Mouse (Mus musculus): Measurements from ENCODE around the gene Milr1. TPM values are rescaled to one million over a fixed set of nuclear protein-coding genes. Genes with fewer than 3 reads are reported as not detected.

Milr1 gene
- total and polyA plus RNA-seq, 2 experiments: 0.10 to 0.37 TPM

DNA sequence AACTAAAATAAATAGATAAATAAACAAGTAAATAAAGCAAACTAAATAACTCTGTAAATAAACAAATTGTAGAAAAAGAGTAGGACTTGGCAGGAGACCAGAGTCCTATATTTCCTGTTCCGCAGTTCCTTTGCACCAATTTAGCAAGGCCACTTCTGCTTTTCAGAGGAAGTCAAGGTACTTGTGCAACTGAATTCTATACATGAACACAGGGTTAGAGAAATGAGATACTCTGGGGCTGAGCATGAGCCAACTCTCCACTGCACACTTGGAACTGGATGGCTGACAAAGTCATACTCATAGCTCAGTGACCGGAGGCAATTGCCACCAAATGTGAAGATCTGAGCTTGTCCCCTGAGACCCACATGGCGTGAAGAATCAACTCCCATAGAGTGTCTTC lies 8.0 kb downstream of the Milr1 start:
- Histone ChIP-seq H3K4me3 (ENCODE audit: insufficient read depth, low read depth, low read length) (no peak overlapping the region), H3K4me1 (ENCODE audit: control insufficient read depth, insufficient read depth, low read length) (no peaks in the 10 kb centered on the region), H3K27ac (replicated peaks; ENCODE audit: insufficient read depth, low read depth, low read length) (no peak overlapping the region), H3K27me3 (ENCODE audit: control insufficient read depth, insufficient read depth, low read length) (no peaks in the 10 kb centered on the region), H3K79me2 (ENCODE audit: control insufficient read depth, insufficient read depth, low read length) (no peaks in the 10 kb centered on the region), H3K36me3 (ENCODE audit: control insufficient read depth, insufficient read depth, low read length) (no peaks in the 10 kb centered on the region), H3K9ac (ENCODE audit: low read depth, low read length) (no peak overlapping the region)
- TF ChIP-seq POLR2A (IDR thresholded peaks at IDR 0.05; ENCODE audit: extremely low read depth, insufficient read depth, low read length) (no peak), CTCF (IDR thresholded peaks at IDR 0.05; ENCODE audit: low read depth, low read length) (no peak)
- 86% methylated on average over 3 of the region's 3 CpGs for WGBS
- DNase-seq (ENCODE audit: extremely low read depth, low read depth, low spot score): no peak

DNA sequence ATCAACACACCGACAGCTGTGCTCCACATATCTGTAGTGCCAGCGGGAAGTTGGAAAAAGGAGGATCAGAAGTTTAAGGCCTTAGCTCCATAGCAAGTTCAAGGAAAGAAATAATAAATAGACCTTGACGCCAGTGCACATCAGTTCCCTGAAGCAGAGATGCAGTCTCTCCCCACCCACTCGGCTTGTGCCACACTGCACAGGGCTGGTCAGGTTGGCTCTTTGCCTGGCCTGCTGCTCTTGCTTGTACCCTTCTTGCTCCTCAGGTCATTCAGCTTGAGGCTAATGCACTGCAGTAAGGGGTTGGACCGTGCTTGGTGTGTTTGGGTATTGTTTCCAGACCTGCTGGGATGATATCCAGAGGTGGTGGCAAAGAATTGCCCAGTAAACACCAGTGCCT lies 9.5 kb downstream of the Milr1 start:
- TF ChIP-seq CTCF (IDR thresholded peaks at IDR 0.05; ENCODE audit: low read depth, low read length) (no peak), POLR2A (IDR thresholded peaks at IDR 0.05; ENCODE audit: extremely low read depth, insufficient read depth, low read length) (no peak)
- no peak overlapping the region for H3K9ac ChIP-seq (ENCODE audit: low read depth, low read length)
- H3K4me1 ChIP-seq (ENCODE audit: control insufficient read depth, insufficient read depth, low read length): no peaks in the 10 kb centered on the region
- DNase-seq (ENCODE audit: extremely low read depth, low read depth, low spot score): no peak
- H3K36me3 ChIP-seq (ENCODE audit: control insufficient read depth, insufficient read depth, low read length): no peaks in the 10 kb centered on the region; the same call in 1 of the 2 replicates
- no peaks in the 10 kb centered on the region for H3K79me2 ChIP-seq (ENCODE audit: control insufficient read depth, insufficient read depth, low read length)
- 91% methylated on average over 5 of the region's 5 CpGs for WGBS
- H3K4me3 ChIP-seq (ENCODE audit: insufficient read depth, low read depth, low read length): no peak overlapping the region
- no peaks in the 10 kb centered on the region for H3K27me3 ChIP-seq (ENCODE audit: control insufficient read depth, insufficient read depth, low read length)
- H3K27ac ChIP-seq (replicated peaks; ENCODE audit: insufficient read depth, low read depth, low read length): no peak overlapping the region

- Histone ChIP-seq H3K4me3 (ENCODE audit: insufficient read depth, low read depth, low read length) (no peak overlapping the region), H3K36me3 (ENCODE audit: control insufficient read depth, insufficient read depth, low read length) (peaks cover 13% of the 10 kb centered on the region), H3K27me3 (ENCODE audit: control insufficient read depth, insufficient read depth, low read length) (no peaks in the 10 kb centered on the region), H3K9ac (ENCODE audit: low read depth, low read length) (no peak overlapping the region), H3K79me2 (ENCODE audit: control insufficient read depth, insufficient read depth, low read length) (no peaks in the 10 kb centered on the region), H3K4me1 (ENCODE audit: control insufficient read depth, insufficient read depth, low read length) (no peaks in the 10 kb centered on the region), H3K27ac (replicated peaks; ENCODE audit: insufficient read depth, low read depth, low read length) (no peak overlapping the region)
- DNase-seq (ENCODE audit: extremely low read depth, low read depth, low spot score): no peak
- TF ChIP-seq CTCF (IDR thresholded peaks at IDR 0.05; ENCODE audit: low read depth, low read length) (no peak), POLR2A (IDR thresholded peaks at IDR 0.05; ENCODE audit: extremely low read depth, insufficient read depth, low read length) (no peak)
- 73% methylated on average over 5 of the region's 5 CpGs for WGBS
Observed at GRCm38 (mm10) chr11:106762139-106762799, 11.2 kb downstream of the Milr1 start.

DNA sequence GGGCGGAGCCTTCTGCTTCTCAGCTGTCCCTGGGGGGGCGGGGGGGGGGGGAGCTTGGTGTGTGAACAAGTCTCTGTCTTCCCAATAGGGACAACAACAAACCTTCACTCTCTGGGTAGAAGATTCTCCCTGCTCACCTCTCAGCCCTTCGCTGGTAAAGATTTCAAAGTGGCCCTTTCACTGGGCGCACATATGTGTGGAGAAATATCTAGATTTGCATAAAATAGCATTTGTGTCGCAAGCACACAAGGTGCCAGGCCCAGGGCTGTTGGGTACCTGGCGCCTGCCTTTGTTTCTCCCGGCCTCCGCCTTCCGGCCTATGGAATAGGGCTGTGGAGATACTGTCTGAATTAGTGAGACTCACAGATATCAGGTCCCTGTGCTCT lies 11.8 kb downstream of the Milr1 start:
- DNase-seq (ENCODE audit: extremely low read depth, low read depth, low spot score): no peak
- Histone ChIP-seq H3K27ac (replicated peaks; ENCODE audit: insufficient read depth, low read depth, low read length) (no peak overlapping the region), H3K4me3 (ENCODE audit: insufficient read depth, low read depth, low read length) (no peak overlapping the region), H3K36me3 (ENCODE audit: control insufficient read depth, insufficient read depth, low read length) (peaks cover 15% of the 10 kb centered on the region), H3K27me3 (ENCODE audit: control insufficient read depth, insufficient read depth, low read length) (no peaks in the 10 kb centered on the region), H3K9ac (ENCODE audit: low read depth, low read length) (no peak overlapping the region), H3K4me1 (ENCODE audit: control insufficient read depth, insufficient read depth, low read length) (no peaks in the 10 kb centered on the region), H3K79me2 (ENCODE audit: control insufficient read depth, insufficient read depth, low read length) (no peaks in the 10 kb centered on the region)
- WGBS: 88% methylated on average over 9 of the region's 9 CpGs
- TF ChIP-seq CTCF (IDR thresholded peaks at IDR 0.05; ENCODE audit: low read depth, low read length) (no peak), POLR2A (IDR thresholded peaks at IDR 0.05; ENCODE audit: extremely low read depth, insufficient read depth, low read length) (no peak)

DNA sequence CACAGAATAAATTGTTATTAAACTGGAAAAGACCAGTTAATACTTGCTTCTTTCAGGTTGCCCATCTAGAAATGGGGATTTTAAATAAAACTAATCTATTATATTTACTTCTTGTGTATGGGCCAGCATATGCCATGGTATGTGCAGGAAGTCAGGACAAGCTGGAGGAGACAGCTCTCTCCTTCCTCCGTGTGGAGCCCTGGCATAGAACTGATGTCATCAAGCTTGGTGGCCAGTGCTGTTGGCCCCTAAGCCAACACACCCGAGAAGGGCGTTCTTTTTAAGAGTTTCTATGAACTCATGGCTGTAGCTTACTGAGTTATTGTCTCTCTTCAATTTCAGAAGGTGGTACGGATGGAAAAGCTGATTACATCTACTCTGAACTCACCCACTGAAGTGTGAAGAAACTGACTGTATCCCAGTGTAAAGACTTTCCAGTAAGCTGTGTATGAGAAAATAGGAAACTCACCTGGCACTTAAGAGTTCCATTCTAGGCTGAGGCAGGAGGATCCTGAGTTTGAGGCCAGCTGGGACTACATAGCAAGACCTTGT lies 15.7 kb downstream of the Milr1 start:
- Histone ChIP-seq H3K4me1 (ENCODE audit: control insufficient read depth, insufficient read depth, low read length) (no peaks in the 10 kb centered on the region), H3K4me3 (ENCODE audit: insufficient read depth, low read depth, low read length) (no peak overlapping the region), H3K9ac (ENCODE audit: low read depth, low read length) (no peak overlapping the region), H3K27ac (replicated peaks; ENCODE audit: insufficient read depth, low read depth, low read length) (no peak overlapping the region), H3K36me3 (ENCODE audit: control insufficient read depth, insufficient read depth, low read length) (peaks cover 47% of the 10 kb centered on the region), H3K79me2 (ENCODE audit: control insufficient read depth, insufficient read depth, low read length) (no peaks in the 10 kb centered on the region), H3K27me3 (ENCODE audit: control insufficient read depth, insufficient read depth, low read length) (no peaks in the 10 kb centered on the region)
- DNase-seq (ENCODE audit: extremely low read depth, low read depth, low spot score): no peak
- 96% methylated on average over 4 of the region's 4 CpGs for WGBS
- no peak for TF ChIP-seq CTCF (IDR thresholded peaks at IDR 0.05; ENCODE audit: low read depth, low read length)
- TF ChIP-seq POLR2A (IDR thresholded peaks at IDR 0.05; ENCODE audit: extremely low read depth, insufficient read depth, low read length): no peak

DNA sequence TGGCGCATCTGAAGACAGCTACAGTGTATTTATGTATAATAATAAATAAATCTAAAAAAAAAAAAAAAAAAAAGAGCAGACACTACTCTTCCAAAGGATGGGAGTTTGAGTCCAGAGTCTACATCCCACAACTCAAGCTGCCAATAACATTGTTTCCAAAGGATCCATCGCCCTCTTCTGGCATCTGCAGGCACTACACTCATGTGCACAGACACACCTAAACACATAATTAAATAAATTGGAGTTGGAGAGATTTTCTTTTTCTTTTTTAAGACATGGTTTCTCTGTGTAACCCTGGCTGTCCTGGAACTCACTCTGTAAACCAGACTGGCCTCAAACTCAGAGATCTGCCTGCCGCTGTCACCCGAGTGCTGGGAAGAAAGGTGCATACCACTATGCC lies 16.5 kb downstream of the Milr1 start:
- WGBS: 93% methylated on average over 4 of the region's 4 CpGs

More for the DNA sequence above, 16.5 kb downstream of the Milr1 start:
- H3K36me3 ChIP-seq (ENCODE audit: control insufficient read depth, insufficient read depth, low read length): peaks cover 53% of the 10 kb centered on the region
- H3K27ac ChIP-seq (replicated peaks; ENCODE audit: insufficient read depth, low read depth, low read length): no peak overlapping the region
- no peak overlapping the region for H3K4me3 ChIP-seq (ENCODE audit: insufficient read depth, low read depth, low read length)
- H3K79me2 ChIP-seq (ENCODE audit: control insufficient read depth, insufficient read depth, low read length): no peaks in the 10 kb centered on the region
- no peaks in the 10 kb centered on the region for H3K27me3 ChIP-seq (ENCODE audit: control insufficient read depth, insufficient read depth, low read length)
- TF ChIP-seq CTCF (IDR thresholded peaks at IDR 0.05; ENCODE audit: low read depth, low read length) (no peak), POLR2A (IDR thresholded peaks at IDR 0.05; ENCODE audit: extremely low read depth, insufficient read depth, low read length) (no peak)
- no peak for DNase-seq (ENCODE audit: extremely low read depth, low read depth, low spot score)
- H3K4me1 ChIP-seq (ENCODE audit: control insufficient read depth, insufficient read depth, low read length): no peaks in the 10 kb centered on the region
- no peak overlapping the region for H3K9ac ChIP-seq (ENCODE audit: low read depth, low read length)

Data from liver, adult 2 months (tissue).